Mouse (Mus musculus) ovary, adult 18-20 months (tissue): Measurements from ENCODE around the gene Grap.
"Not testable (repeated sequence)": the region's sequence is repeated elsewhere in the genome, so short reads cannot be mapped to it uniquely, and the experiment has no call there.

Source experiments
- DNase-seq: peaks from one replicate; pipeline ENCODE4 v3.0.0; 2022; ENCODE audit warnings: low spot score, mixed read lengths

The Grap gene

GRCm38 (mm10) chr11:61652686-61653447 is at the start of gene Grap:
Grap (plus strand) TSS chr11:61653265.
- DNase-seq = no peak

GRCm38 (mm10) chr11:61608072-61608471 is 45.0 kb upstream of the Grap start:
- DNase-seq = no peak

DNA sequence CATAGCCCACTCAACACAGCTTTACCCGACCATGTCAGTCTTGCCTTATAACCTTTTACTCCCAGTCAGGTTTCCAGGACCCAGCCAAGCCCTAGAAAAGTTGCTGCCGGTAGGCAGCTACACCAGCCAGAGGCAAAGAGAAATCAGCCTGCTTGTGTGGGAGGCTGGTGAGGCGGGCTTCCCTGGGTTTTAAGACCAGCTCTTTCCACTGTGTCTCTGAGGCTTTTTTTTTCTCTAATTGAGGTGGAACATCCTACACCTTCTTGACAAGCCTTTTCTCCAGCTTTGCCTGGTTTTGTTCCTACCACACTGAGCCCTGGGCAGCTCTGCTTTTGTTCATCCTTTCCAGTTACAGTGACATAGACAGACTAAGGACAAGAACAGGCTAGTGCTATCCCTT is 41.9 kb upstream of the Grap start:
- DNase-seq = no peak

- DNase-seq = no peak
Observed at GRCm38 (mm10) chr11:61612116-61612635, 40.9 kb upstream of the Grap start.

GRCm38 (mm10) chr11:61614401-61614800 is 38.7 kb upstream of the Grap start:
- no peak for DNase-seq

- no peak for DNase-seq
Observed at GRCm38 (mm10) chr11:61615686-61616522, 37.2 kb upstream of the Grap start.

DNA sequence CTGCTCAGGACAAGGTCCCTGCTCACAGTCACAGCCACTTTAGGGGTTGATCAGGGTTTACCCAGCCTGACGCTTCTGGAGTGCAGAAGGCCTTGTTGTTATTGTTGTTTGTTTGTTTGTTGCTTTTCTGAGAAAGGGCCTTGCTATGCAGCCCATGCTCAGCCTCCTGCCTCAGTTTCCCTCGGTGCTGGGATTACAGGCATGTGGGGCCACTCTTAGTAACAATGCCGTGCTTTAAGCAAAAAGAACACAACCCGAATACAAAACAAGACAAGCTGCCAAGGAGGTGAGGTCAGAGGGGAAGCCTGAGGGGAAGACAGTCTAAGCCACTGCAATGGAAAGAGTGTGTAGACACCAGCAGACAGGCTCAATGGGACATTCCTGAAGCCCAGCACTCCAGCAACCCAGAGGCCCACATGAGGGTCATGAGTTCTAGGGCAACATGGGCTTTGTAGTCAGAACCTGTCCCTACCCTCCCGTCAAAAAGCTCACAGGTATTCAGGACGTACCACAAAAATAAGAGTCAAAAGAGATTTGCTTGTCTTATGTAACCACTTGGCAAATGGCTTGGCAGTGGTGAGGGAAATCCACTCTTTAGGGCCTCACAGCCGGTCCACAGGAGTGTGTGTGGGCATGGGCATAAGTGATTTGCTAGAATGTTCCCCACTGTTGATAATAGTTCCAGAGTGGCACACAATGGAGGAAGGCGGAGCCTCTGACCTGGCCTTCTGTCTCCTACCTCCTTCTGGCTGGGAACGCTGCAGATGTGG is 36.4 kb upstream of the Grap start:
- no peak for DNase-seq

DNA sequence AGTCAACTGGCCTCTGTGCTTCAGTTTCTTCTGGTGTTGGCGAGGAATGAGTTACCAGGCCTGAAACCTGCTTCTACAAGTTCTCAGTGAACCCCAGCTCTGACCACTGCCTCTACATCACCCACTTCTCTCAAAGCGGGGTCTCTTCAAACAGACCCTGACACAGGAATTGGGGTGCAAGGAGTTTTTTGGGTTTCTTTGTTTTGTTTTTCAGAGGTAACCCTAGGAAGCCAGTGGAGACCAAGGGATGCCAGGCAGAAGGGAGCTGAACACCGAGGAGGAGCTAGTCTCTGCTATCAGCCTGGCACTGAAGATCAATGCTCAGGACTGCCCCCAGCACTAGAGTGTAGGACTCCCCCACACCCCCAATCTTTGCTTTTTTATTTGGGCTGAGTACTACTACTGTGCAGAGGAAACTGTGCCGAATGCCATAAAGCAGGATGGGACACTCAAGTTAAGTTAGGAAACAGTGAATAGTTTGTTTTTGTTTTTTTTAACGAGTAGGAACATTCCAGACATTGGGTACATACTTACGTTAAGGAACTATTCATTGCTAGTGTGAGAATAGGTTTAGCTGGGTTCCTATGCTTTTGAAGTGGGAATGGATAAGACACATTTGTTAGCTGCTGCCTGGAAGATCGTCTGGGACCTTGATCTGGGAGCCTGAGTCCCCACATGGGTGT is 35.6 kb upstream of the Grap start:
- DNase-seq = no peak

- DNase-seq = no peak
Observed at GRCm38 (mm10) chr11:61618131-61618530, 34.9 kb upstream of the Grap start.

GRCm38 (mm10) chr11:61618571-61618970 is 34.5 kb upstream of the Grap start:
- no peak for DNase-seq

GRCm38 (mm10) chr11:61619356-61619755 is 33.7 kb upstream of the Grap start:
- DNase-seq = no peak

GRCm38 (mm10) chr11:61619791-61620241 is 33.2 kb upstream of the Grap start:
- DNase-seq = peak; percentile 33

DNA sequence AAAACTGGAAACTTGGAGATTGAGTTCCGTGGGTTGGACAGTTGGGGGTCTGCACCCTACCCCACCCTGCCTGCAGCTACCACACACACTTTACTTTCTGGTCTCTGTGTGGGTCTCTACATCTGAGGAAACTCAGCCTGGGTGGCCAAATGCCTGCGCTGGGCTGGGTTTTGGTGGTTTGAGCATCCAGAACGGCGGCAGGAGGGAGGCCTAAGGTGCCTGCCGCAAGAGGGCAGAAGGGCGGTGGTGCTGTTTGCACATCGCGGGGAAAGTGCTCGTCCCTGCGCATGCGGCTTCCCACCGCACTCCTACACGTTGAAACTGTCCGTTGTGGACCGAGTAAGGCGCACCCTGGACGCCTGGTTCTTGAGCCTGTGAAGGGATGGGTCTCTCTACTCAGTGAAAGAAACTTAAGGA is 32.8 kb upstream of the Grap start:
- DNase-seq = peak; percentile 73

DNA sequence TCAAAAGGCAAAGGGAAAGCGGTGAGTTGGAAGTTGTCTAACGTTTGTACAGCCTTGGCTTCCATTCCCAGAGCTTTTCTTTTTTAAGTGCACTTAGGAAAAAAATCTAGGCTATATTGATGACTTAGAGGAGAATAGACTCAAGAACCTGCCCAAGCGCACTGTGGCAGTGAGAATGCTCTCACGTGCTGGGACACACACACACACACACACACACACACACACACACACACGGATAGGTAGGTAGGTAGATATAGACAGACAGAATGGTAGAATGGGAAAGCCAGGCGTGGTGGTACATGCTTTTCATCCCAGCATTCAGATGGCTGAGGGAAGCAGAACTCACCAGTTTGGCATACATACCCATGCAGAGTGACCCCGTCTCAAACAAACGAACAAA is 32.3 kb upstream of the Grap start:
- DNase-seq = no peak

DNA sequence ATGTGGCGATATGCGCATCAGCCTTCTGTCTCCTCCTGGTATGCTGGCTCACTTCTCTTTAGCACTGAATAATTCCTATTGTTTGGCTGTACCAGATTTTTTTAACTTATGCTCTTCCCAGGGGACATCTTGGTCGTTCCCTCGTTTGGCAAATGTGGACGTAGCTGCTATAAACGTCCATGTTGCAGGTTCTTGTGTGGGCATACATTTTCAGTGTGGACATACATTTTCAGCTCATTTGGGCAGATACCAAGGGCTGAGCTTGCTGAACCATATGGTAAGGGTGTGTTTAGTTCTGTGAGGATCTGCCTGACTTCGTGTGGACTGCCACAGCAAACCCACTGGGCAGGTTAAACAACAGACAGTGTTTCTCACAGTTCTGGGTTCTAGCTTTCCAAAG is 27.9 kb upstream of the Grap start:
- DNase-seq = no peak

DNA sequence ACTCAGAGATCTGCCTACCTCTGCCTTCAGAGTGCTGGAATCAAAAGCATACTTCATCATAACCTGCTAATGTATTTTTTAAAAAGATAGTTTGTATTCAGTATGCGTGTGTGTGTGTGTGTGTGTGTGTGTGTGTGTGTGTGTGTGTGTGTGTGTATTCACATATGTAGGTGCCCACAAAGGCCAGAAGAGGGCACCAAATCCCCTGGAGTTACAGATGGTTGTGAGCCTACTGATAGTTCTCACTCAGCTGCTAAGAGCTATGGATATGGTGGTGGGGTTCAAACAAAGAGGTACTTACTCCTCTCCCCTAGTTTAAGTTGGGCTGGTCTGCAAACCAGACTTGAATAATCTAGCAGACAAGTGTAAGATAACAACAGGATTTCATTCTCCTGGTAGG is 26.6 kb upstream of the Grap start:
- no peak for DNase-seq

DNA sequence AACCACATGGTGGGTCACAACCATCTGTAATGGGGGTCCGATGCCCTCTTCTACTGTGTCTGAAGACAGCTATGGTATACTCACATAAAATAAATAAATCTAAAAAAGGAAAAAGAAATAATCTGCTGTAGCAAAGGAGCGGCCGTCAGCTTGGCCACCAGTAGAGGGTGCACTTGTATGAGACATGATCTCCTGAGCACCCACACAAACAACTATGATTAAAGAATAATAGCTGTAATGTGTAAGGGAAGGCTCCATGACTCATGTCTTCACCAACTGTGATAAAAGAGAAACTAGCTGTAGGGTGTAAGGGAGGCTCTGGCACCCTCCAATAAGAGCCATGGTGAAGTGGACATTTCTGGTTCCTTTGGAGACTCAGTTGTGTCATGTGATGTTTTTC is 23.4 kb upstream of the Grap start:
- DNase-seq = no peak

DNA sequence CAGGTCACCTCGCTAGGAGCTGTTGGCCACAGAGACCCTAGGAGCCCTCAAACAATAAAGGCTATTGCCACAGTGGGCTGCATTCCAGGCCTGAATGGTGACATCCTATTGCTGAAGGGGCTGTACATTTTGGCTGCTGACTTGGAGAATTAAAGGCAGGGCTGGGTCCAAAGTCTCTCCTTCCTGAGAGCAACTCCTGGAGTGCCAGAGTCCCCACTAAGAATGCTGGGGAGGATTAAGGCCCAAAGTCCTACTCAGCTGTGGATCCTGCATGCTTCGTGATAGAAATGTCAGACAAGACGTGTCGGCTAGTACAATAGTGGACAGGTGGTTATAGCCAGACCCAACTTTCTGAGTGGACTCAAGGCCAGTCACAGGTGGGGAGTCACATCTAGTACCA is 16.8 kb upstream of the Grap start:
- DNase-seq = not testable (repeated sequence)

DNA sequence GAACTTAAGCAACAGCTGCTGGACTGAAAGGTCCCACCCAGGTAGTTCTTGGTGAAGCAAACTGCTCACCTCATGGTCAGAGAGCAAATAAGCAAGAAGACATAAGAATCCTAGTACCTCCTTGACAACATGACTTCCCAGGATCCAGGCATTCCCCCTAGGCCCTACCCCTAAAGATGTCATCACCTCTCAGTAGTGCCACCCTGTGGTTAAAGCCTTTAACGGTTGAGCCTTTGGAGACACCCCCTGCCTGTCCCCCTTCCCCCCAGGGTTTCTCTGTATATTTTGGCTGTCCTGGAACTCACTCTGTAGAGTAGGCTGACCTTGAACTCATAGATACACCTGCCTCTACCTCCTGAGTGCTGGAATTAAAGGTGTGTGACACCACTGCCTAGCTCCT is 15.7 kb upstream of the Grap start:
- no peak for DNase-seq

DNA sequence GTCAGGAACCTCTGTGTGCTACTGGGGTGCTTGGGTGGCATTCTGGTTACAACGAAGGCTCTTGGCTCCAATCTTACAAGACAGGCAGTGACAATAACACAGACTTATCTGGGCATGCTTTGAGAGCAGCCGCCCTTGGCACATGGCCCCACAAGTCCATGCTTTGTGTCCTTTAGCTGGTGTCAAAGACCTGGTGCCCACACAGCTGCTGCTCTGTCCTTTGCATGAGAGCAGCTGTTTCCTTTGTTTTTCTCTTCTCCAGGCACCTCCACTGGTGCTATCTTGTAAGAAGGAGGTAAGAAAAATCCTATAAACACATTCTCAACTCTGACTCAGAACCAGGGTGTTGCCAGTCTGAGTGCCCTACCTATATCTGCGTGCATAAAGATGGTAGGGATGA is 15.2 kb upstream of the Grap start:
- DNase-seq = no peak

DNA sequence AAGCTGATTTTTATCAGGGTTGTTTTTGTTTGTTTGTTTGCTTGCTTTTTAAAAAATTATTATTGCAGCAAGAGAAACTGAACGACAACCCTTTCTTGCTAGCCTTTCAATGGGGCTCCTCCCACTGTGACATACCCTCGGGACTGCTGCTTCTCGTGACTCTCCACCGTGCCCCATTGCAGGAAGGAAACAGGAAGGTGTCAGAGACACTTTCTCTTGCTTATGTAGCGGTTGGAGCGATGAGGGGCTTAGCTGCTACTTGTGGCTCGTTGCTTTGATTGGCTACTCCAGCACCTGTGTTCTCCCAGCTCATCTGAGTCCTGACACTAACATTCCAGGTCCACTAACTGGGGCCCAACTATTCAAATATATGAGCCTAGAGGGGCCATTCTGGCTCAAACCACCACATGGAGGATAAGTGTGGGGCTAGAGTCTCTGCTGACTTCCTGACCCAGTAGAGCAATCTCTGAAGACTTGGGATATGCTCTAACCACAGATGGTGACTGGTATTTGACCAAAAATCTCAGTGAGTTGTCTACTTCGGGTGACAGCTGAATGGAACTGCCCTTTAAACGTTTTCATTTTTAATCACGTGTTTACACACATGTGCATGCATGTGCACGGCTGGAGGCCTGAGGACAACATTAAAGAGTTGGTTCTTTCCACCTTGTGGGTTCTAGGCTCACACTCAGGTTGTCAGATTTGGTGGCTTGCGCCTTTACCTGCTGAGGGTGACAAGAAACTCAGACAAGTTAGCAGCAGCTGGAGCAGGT is 14.1 kb upstream of the Grap start:
- DNase-seq = no peak
